Mouse (Mus musculus) neural tube, embryonic 15.5 days (tissue): ENCODE measurements at regions not wholly inside any gene's neighbourhood (a gene's known extent, or its start where the extent isn't known, plus 50 kb on each side); places are given as distances from the start of the nearest gene placed in this dataset.

ENCODE experiments used
- ATAC-seq: fragments of 200-750 bp; cut with Nextera tagmentation; 2 replicates; pipeline ENCODE4 v1.8.0; 2017; ENCODE audit warnings: mild to moderate bottlenecking, moderate TSS enrichment, moderate library complexity; ENCODE audit not compliant: low FRiP score
- H3K27ac ChIP-seq: fragments of 300-500 bp; sonication (generic); replicated peaks from 2 replicates; pipeline ENCODE4 v1.5.1; 2015; ENCODE audit warnings: mild to moderate bottlenecking, inconsistent platforms
- H3K27me3 ChIP-seq: fragments of 300-500 bp; sonication (generic); replicated peaks from 2 replicates; pipeline ENCODE4 v1.6.1; 2015; ENCODE audit warnings: inconsistent platforms
- H3K36me3 ChIP-seq: fragments of 300-500 bp; sonication (generic); 2 replicates; pipeline ENCODE4 v1.6.1; 2015; ENCODE audit warnings: inconsistent platforms
- H3K4me1 ChIP-seq: fragments of 300-500 bp; sonication (generic); 2 replicates; pipeline ENCODE4 v1.6.1; 2015; ENCODE audit warnings: inconsistent platforms
- H3K4me2 ChIP-seq: fragments of 300-500 bp; sonication (generic); 2 replicates; pipeline ENCODE4 v1.6.1; 2015; ENCODE audit warnings: inconsistent platforms, mild to moderate bottlenecking, moderate library complexity
- H3K4me3 ChIP-seq: fragments of 300-500 bp; sonication (generic); replicated peaks from 2 replicates; pipeline ENCODE4 v1.5.1; 2015; ENCODE audit warnings: mild to moderate bottlenecking, inconsistent platforms
- H3K9ac ChIP-seq: fragments of 300-500 bp; sonication (generic); replicated peaks from 2 replicates; pipeline ENCODE4 v1.6.1; 2015; ENCODE audit warnings: mild to moderate bottlenecking, inconsistent platforms
- H3K9me3 ChIP-seq: fragments of 300-500 bp; sonication (generic); replicated peaks from 2 replicates; pipeline ENCODE4 v1.6.1; 2016; ENCODE audit warnings: inconsistent platforms
- WGBS: fragments of 180-500 bp; shearing (Covaris S2); methylation state at CpG from one replicate; pipeline ENCODE4 v1.1.7; 2015; ENCODE audit warnings: mixed read lengths; 5-methylcytosine and 5-hydroxymethylcytosine counted together

DNA sequence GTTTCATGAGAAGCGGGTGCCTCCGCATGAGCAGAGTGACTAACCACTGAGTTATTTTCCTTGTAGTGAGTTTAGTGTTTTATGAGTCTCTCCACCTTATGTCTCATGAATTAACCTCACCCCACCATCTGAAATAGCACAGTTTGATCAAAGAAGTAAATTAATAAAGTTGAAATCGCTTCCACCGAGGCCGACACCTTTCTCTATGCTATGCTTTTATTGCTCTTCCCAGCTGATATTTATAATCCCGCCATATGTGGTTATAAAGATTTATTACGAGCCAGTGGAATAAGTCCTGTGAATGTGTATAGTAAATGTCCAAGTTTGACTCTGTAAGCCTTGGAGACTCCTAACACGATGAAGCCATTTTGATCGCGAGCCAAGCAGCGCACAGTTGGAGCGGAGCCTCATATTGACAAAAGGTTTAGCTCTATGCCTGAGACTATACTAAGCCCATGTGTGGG lies 329.3 kb downstream of the Foxa2 start:
- Histone ChIP-seq H3K36me3 (no peaks in the 10 kb centered on the region), H3K9ac (no peak overlapping the region), H3K4me2 (no peak overlapping the region), H3K27me3 (no peaks in the 10 kb centered on the region), H3K9me3 (no peaks in the 10 kb centered on the region), H3K4me1 (no peaks in the 10 kb centered on the region), H3K4me3 (no peak overlapping the region), H3K27ac (no peak overlapping the region)
- no peak for ATAC-seq
- 78% methylated on average over 12 of the region's 12 CpGs for WGBS

GRCm38 (mm10) chr2:147715791-147716190 lies 331.0 kb downstream of the Foxa2 start:
- no peaks in the 10 kb centered on the region for H3K36me3 ChIP-seq
- H3K4me3 ChIP-seq = no peak overlapping the region
- H3K4me1 ChIP-seq = no peaks in the 10 kb centered on the region
- no peak for ATAC-seq
- 94% methylated on average over 5 of the region's 5 CpGs for WGBS
- no peaks in the 10 kb centered on the region for H3K9me3 ChIP-seq
- no peaks in the 10 kb centered on the region for H3K27me3 ChIP-seq
- no peak overlapping the region for H3K9ac ChIP-seq
- no peak overlapping the region for H3K27ac ChIP-seq
- H3K4me2 ChIP-seq = no peak overlapping the region

GRCm38 (mm10) chr2:147710593-147711265 lies 336.0 kb downstream of the Foxa2 start:
- Histone ChIP-seq H3K4me2 (no peak overlapping the region), H3K36me3 (no peaks in the 10 kb centered on the region), H3K27ac (no peak overlapping the region), H3K27me3 (no peaks in the 10 kb centered on the region), H3K4me1 (no peaks in the 10 kb centered on the region), H3K9ac (no peak overlapping the region), H3K9me3 (no peaks in the 10 kb centered on the region), H3K4me3 (no peak overlapping the region)
- WGBS = 55% methylated on average over 8 of the region's 8 CpGs
- ATAC-seq = no peak

GRCm38 (mm10) chr2:147709799-147710198 lies 337.0 kb downstream of the Foxa2 start:
- no peak overlapping the region for H3K4me3 ChIP-seq
- no peak overlapping the region for H3K27ac ChIP-seq
- H3K36me3 ChIP-seq = no peaks in the 10 kb centered on the region
- no peak overlapping the region for H3K9ac ChIP-seq
- no peak for ATAC-seq
- H3K9me3 ChIP-seq = no peaks in the 10 kb centered on the region
- H3K4me1 ChIP-seq = no peaks in the 10 kb centered on the region
- no peak overlapping the region for H3K4me2 ChIP-seq
- no peaks in the 10 kb centered on the region for H3K27me3 ChIP-seq

DNA sequence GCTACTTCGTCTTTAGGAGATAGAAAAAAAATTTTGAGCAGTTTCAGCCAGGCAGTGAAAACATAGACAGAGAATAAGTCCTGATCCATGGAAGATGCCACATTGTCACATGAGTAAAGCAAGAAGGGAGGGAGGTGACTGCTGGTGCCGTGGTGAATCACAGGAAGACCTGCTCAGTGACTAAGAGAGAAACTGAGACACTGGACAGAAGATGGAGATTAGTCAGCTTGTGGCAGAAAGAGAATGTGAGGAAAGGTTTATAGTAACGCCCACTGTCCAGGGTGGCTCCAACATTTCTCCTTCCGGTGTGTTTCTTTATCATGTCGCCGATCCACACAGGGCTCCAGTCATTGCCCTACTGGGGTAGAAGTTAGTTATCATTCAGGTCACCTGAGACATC lies 339.6 kb downstream of the Foxa2 start:
- ATAC-seq = no peak
- Histone ChIP-seq H3K27ac (no peak overlapping the region), H3K4me3 (no peak overlapping the region), H3K36me3 (no peaks in the 10 kb centered on the region), H3K4me2 (no peak overlapping the region), H3K9me3 (no peaks in the 10 kb centered on the region), H3K27me3 (no peaks in the 10 kb centered on the region), H3K9ac (no peak overlapping the region), H3K4me1 (no peaks in the 10 kb centered on the region)
- WGBS = 91% methylated on average over 6 of the region's 6 CpGs

DNA sequence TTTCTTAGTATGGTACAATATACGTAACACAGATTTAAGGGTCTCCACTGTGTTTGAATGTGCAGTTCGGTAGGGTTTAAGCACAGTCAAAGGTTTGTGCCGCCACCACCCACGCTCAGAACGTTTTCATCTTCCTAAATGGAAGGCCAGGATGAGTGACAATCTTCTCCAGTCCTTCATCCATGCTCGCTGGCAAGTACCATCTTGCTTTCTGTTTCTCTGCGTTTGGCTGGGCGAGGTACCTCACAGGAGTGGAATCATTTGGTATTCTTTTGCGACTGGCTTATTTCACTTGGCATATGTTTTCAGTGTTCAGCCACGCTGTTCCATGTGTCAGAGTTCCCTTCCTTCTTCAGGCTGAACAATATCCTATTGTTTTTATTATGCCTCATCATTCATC lies 342.3 kb downstream of the Pax1 start:
- ATAC-seq = no peak
- Histone ChIP-seq H3K4me2 (no peak overlapping the region), H3K36me3 (no peaks in the 10 kb centered on the region), H3K27me3 (no peaks in the 10 kb centered on the region), H3K9ac (no peak overlapping the region), H3K4me1 (no peaks in the 10 kb centered on the region), H3K4me3 (no peak overlapping the region), H3K9me3 (no peaks in the 10 kb centered on the region), H3K27ac (no peak overlapping the region)
- WGBS = 80% methylated on average over 10 of the region's 10 CpGs

- Histone ChIP-seq H3K27me3 (no peaks in the 10 kb centered on the region), H3K4me1 (no peaks in the 10 kb centered on the region), H3K4me3 (no peak overlapping the region), H3K9me3 (no peaks in the 10 kb centered on the region), H3K4me2 (no peak overlapping the region), H3K27ac (no peak overlapping the region), H3K9ac (no peak overlapping the region), H3K36me3 (no peaks in the 10 kb centered on the region)
- ATAC-seq = no peak
- 61% methylated on average over 6 of the region's 6 CpGs for WGBS
These were observed 340.8 kb downstream of the Pax1 start for GRCm38 (mm10) chr2:147702330-147703063.

DNA sequence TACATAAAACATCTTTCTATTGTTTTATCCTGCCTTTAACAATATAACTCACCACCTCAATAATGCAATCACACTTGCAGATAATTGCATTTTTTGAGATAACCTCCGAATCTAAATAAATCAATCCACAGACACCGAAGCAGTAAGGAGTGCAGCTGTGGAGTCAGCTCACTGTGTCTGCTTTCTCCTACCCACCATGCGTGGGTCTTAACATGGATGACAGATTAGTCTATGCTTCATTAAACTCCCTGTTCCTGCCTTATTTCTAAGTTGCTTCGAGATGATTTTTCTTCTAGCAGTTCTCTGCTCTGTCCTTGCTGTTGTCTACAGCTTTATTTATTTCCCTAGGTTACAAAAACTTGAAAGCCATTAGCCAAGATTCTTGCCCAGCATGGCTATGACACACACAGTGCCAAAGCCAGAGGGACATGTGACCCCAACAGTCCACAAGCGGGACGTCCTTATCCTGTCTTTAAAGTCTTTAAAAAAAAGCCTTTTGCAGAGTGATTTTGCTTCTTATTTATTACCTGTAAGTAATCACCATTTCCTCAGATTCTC lies 337.9 kb downstream of the Pax1 start:
- ATAC-seq = no peak
- Histone ChIP-seq H3K4me2 (no peak overlapping the region), H3K36me3 (no peaks in the 10 kb centered on the region), H3K4me1 (no peaks in the 10 kb centered on the region), H3K27ac (no peak overlapping the region), H3K9me3 (no peaks in the 10 kb centered on the region), H3K9ac (no peak overlapping the region), H3K4me3 (no peak overlapping the region), H3K27me3 (no peaks in the 10 kb centered on the region)
- 32% methylated on average over 6 of the region's 6 CpGs for WGBS

DNA sequence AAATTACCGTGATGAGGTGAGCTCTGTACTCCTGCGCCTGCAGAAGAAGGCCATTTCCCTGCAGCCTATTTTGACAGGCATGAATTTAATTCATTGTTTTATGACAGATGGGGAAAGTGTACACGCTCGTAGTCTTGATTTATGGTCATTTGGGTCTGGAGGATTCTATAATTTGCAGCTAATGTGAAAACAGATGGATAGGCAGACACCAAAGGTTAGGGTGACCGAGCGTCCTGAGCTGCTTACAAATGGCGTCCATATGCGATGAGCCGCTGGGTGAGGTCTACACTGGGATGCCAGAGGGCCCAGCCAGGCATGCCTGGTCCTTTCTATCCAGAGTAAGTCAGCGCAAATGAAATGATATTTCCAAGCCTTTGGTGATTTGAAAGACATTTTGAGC lies 330.2 kb downstream of the Pax1 start:
- Histone ChIP-seq H3K4me2 (no peak overlapping the region), H3K9ac (no peak overlapping the region), H3K9me3 (no peaks in the 10 kb centered on the region), H3K36me3 (no peaks in the 10 kb centered on the region), H3K4me3 (no peak overlapping the region), H3K27ac (no peak overlapping the region), H3K4me1 (no peaks in the 10 kb centered on the region), H3K27me3 (no peaks in the 10 kb centered on the region)
- 43% methylated on average over 10 of the region's 10 CpGs for WGBS
- no peak; the same call in 1 of the 2 replicates for ATAC-seq

DNA sequence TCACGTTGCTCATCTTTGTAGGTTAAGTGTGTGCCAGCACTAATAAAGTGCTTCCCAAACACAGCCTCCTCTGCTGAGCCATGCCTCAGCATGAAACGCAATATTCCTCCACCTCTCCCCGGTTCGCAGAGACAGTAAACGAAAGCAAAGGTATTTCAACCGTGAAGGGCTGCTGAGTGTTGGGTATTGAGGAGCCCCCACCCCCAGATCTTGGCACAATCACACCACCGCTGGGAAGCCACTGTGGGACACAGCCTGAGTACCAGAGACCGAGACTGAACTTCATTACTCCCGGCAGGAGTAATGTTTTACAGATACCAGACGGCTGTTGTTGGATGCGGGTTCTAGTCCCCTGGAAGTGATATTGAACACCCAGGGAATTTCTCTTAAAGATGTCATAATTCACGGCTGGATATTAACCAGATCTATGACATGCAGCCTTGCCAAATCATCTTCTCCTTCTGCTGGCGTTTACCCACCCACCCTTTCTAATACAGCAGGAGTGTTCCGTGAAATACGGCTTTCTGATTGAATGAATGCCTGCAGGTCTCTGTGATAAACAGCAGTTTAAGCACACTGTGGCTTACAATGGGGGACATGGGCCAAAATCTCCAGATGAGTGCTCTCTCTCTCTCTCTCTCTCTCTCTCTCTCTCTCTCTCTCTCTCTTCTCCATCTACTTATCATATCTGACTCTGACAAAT lies 328.9 kb downstream of the Pax1 start:
- Histone ChIP-seq H3K27me3 (no peaks in the 10 kb centered on the region), H3K9ac (no peak overlapping the region), H3K4me1 (no peaks in the 10 kb centered on the region), H3K4me3 (no peak overlapping the region), H3K9me3 (no peaks in the 10 kb centered on the region), H3K36me3 (no peaks in the 10 kb centered on the region), H3K27ac (no peak overlapping the region), H3K4me2 (no peak overlapping the region)
- ATAC-seq = peak; percentile 81
- WGBS = 40% methylated on average over 15 of the region's 15 CpGs

- Histone ChIP-seq H3K4me1 (no peaks in the 10 kb centered on the region), H3K27ac (no peak overlapping the region), H3K9ac (no peak overlapping the region), H3K9me3 (no peaks in the 10 kb centered on the region), H3K4me2 (no peak overlapping the region), H3K27me3 (no peaks in the 10 kb centered on the region), H3K36me3 (no peaks in the 10 kb centered on the region), H3K4me3 (no peak overlapping the region)
- no peak for ATAC-seq
- 21% methylated on average over 6 of the region's 6 CpGs for whole genome bisulfite sequencing
These were observed 327.0 kb downstream of the Pax1 start for GRCm38 (mm10) chr2:147688742-147689141.

GRCm38 (mm10) chr2:147656667-147657066 lies 294.9 kb downstream of the Pax1 start:
- Histone ChIP-seq H3K4me2 (no peak overlapping the region), H3K27ac (no peak overlapping the region), H3K9me3 (no peaks in the 10 kb centered on the region), H3K27me3 (no peaks in the 10 kb centered on the region), H3K9ac (no peak overlapping the region), H3K4me1 (no peaks in the 10 kb centered on the region), H3K4me3 (no peak overlapping the region), H3K36me3 (no peaks in the 10 kb centered on the region)
- no peak for ATAC-seq
- WGBS = 47% methylated on average over 1 of the region's 1 CpGs
